Mouse (Mus musculus): ENCODE data around the gene Ppm1h. TPM values are rescaled to one million over a fixed set of nuclear protein-coding genes. Genes with fewer than 3 reads are reported as not detected.

Ppm1h gene
- polyA plus RNA-seq, 1 experiment from 2014 or later = 7.6 TPM

- Histone ChIP-seq H3K4me3 (no peak overlapping the region), H3K27ac (no peak overlapping the region), H3K4me2 (no peak overlapping the region), H3K27me3 (no peaks in the 10 kb centered on the region), H3K36me3 (peaks cover 14% of the 10 kb centered on the region), H3K9me3 (no peaks in the 10 kb centered on the region), H3K4me1 (peaks cover 13% of the 10 kb centered on the region), H3K9ac (no peak overlapping the region)
- WGBS = 97% methylated on average over 12 of the region's 12 CpGs
- no peak for ATAC-seq (ENCODE audit: borderline replicate concordance, extremely low read depth, low FRiP score, low TSS enrichment)
Measured at GRCm38 (mm10) chr10:122980123-122980522, 301.6 kb downstream of the Ppm1h start.

GRCm38 (mm10) chr10:122982909-122983578 lies 304.5 kb downstream of the Ppm1h start:
- peak overlapping the region; percentile 59 for H3K4me2 ChIP-seq
- peak overlapping the region; percentile 99 for H3K4me3 ChIP-seq
- peaks cover 27% of the 10 kb centered on the region for H3K4me1 ChIP-seq
- 55% methylated on average over 11 of the region's 11 CpGs for WGBS
- H3K36me3 ChIP-seq = peaks cover 14% of the 10 kb centered on the region
- H3K9me3 ChIP-seq = no peaks in the 10 kb centered on the region
- H3K27me3 ChIP-seq = no peaks in the 10 kb centered on the region
- H3K27ac ChIP-seq = 0 out of 2 replicates have a peak overlapping the region, but pooled peaks have one; percentile 100
- ATAC-seq (ENCODE audit: borderline replicate concordance, extremely low read depth, low FRiP score, low TSS enrichment) = no peak
- peak overlapping the region; percentile 99 for H3K9ac ChIP-seq

GRCm38 (mm10) chr10:122983579-122984530 lies 305.3 kb downstream of the Ppm1h start:
- Histone ChIP-seq H3K4me1 (peaks cover 27% of the 10 kb centered on the region), H3K36me3 (peaks cover 14% of the 10 kb centered on the region), H3K9ac (peak overlapping the region; percentile 99), H3K9me3 (no peaks in the 10 kb centered on the region), H3K27me3 (no peaks in the 10 kb centered on the region), H3K27ac (peak overlapping the region; percentile 100), H3K4me2 (peak overlapping the region; percentile 59), H3K4me3 (peak overlapping the region; percentile 99)
- 26% methylated on average over 10 of the region's 10 CpGs for WGBS
- no peak for ATAC-seq (ENCODE audit: borderline replicate concordance, extremely low read depth, low FRiP score, low TSS enrichment)

- H3K4me1 ChIP-seq = peaks cover 27% of the 10 kb centered on the region
- no peaks in the 10 kb centered on the region for H3K9me3 ChIP-seq
- WGBS = 1% methylated on average over 10 of the region's 10 CpGs
- peak overlapping the region; percentile 99 for H3K4me3 ChIP-seq
- H3K36me3 ChIP-seq = peaks cover 14% of the 10 kb centered on the region
- no peaks in the 10 kb centered on the region for H3K27me3 ChIP-seq
- ATAC-seq (ENCODE audit: borderline replicate concordance, extremely low read depth, low FRiP score, low TSS enrichment) = no peak
- peak overlapping the region; percentile 99 for H3K9ac ChIP-seq
- peak overlapping the region; percentile 59 for H3K4me2 ChIP-seq
- peak overlapping the region; percentile 100 for H3K27ac ChIP-seq
Measured at GRCm38 (mm10) chr10:122984531-122985251, 306.1 kb downstream of the Ppm1h start.

- Histone ChIP-seq H3K9ac (peak overlapping the region; percentile 99), H3K36me3 (peaks cover 14% of the 10 kb centered on the region), H3K4me2 (peak overlapping the region; percentile 59), H3K27me3 (no peaks in the 10 kb centered on the region), H3K4me1 (peaks cover 27% of the 10 kb centered on the region), H3K9me3 (no peaks in the 10 kb centered on the region), H3K27ac (peak overlapping the region; percentile 100), H3K4me3 (peak overlapping the region; percentile 99)
- under 1% methylated on average over 37 of the region's 37 CpGs for WGBS
- no peak for ATAC-seq (ENCODE audit: borderline replicate concordance, extremely low read depth, low FRiP score, low TSS enrichment)
Measured at GRCm38 (mm10) chr10:122985252-122985514, 306.6 kb downstream of the Ppm1h start.

GRCm38 (mm10) chr10:122985515-122986319 lies 307.2 kb downstream of the Ppm1h start:
- under 1% methylated on average over 83 of the region's 115 CpGs for WGBS
- Histone ChIP-seq H3K9ac (peak overlapping the region; percentile 99), H3K4me1 (peaks cover 31% of the 10 kb centered on the region), H3K4me2 (peak overlapping the region; percentile 59), H3K27ac (peak overlapping the region; percentile 100), H3K27me3 (no peaks in the 10 kb centered on the region), H3K9me3 (no peaks in the 10 kb centered on the region), H3K4me3 (peak overlapping the region; percentile 99), H3K36me3 (peaks cover 11% of the 10 kb centered on the region)
- ATAC-seq (ENCODE audit: borderline replicate concordance, extremely low read depth, low FRiP score, low TSS enrichment) = peak; percentile 90

GRCm38 (mm10) chr10:122986320-122987225 lies 308.0 kb downstream of the Ppm1h start:
- no peaks in the 10 kb centered on the region for H3K9me3 ChIP-seq
- peaks cover 37% of the 10 kb centered on the region for H3K4me1 ChIP-seq
- peak overlapping the region; percentile 59 for H3K4me2 ChIP-seq
- H3K4me3 ChIP-seq = peak overlapping the region; percentile 99
- peaks cover 2% of the 10 kb centered on the region for H3K36me3 ChIP-seq
- 6% methylated on average over 54 of the region's 54 CpGs for WGBS
- H3K27ac ChIP-seq = peak overlapping the region; percentile 100
- H3K27me3 ChIP-seq = no peaks in the 10 kb centered on the region
- peak; percentile 84 for ATAC-seq (ENCODE audit: borderline replicate concordance, extremely low read depth, low FRiP score, low TSS enrichment)
- H3K9ac ChIP-seq = peak overlapping the region; percentile 99

GRCm38 (mm10) chr10:122987671-122988128 lies 309.1 kb downstream of the Ppm1h start:
- no peaks in the 10 kb centered on the region for H3K36me3 ChIP-seq
- H3K9ac ChIP-seq = no peak overlapping the region; the same call in 1 of the 2 replicates
- no peaks in the 10 kb centered on the region for H3K9me3 ChIP-seq
- peak overlapping the region; percentile 5 for H3K4me3 ChIP-seq
- WGBS = 8% methylated on average over 9 of the region's 9 CpGs
- H3K4me1 ChIP-seq = peaks cover 38% of the 10 kb centered on the region
- H3K27me3 ChIP-seq = no peaks in the 10 kb centered on the region
- 0 out of 2 replicates have a peak overlapping the region, but pooled peaks have one; percentile 21 for H3K27ac ChIP-seq
- no peak for ATAC-seq (ENCODE audit: borderline replicate concordance, extremely low read depth, low FRiP score, low TSS enrichment)
- peak overlapping the region; percentile 44 for H3K4me2 ChIP-seq

GRCm38 (mm10) chr10:122988372-122988771 lies 309.8 kb downstream of the Ppm1h start:
- Histone ChIP-seq H3K4me2 (peak overlapping the region; percentile 44), H3K4me3 (peak overlapping the region; percentile 5; the same call in 1 of the 2 replicates), H3K27ac (0 out of 2 replicates have a peak overlapping the region, but pooled peaks have one; percentile 17), H3K9ac (no peak overlapping the region), H3K4me1 (peaks cover 32% of the 10 kb centered on the region), H3K36me3 (no peaks in the 10 kb centered on the region), H3K27me3 (no peaks in the 10 kb centered on the region), H3K9me3 (no peaks in the 10 kb centered on the region)
- no peak for ATAC-seq (ENCODE audit: borderline replicate concordance, extremely low read depth, low FRiP score, low TSS enrichment)
- 58% methylated on average over 7 of the region's 7 CpGs for WGBS

- no peak overlapping the region for H3K27ac ChIP-seq
- WGBS = 78% methylated on average over 9 of the region's 9 CpGs
- no peak overlapping the region for H3K4me2 ChIP-seq
Measured at GRCm38 (mm10) chr10:122989916-122990315, 311.4 kb downstream of the Ppm1h start.

More at GRCm38 (mm10) chr10:122989916-122990315, 311.4 kb downstream of the Ppm1h start:
- H3K4me1 ChIP-seq = peaks cover 25% of the 10 kb centered on the region
- H3K9me3 ChIP-seq = no peaks in the 10 kb centered on the region
- no peak overlapping the region for H3K9ac ChIP-seq
- no peaks in the 10 kb centered on the region for H3K27me3 ChIP-seq
- H3K4me3 ChIP-seq = no peak overlapping the region
- H3K36me3 ChIP-seq = peaks cover 6% of the 10 kb centered on the region; the same call in 1 of the 2 replicates
- ATAC-seq (ENCODE audit: borderline replicate concordance, extremely low read depth, low FRiP score, low TSS enrichment) = no peak

Measured in lung, embryonic 15.5 days (tissue).